Mouse (Mus musculus) spleen, embryonic (tissue): ENCODE measurements around the gene R3hdm2.

ENCODE experiments used
- CTCF ChIA-PET: fragments of 350-600 bp; sonication (Branson Sonifier 250); formaldehyde crosslinking; loops from one replicate; lab custom pipeline; 2022; lab: Charles Lee

R3hdm2 gene

DNA sequence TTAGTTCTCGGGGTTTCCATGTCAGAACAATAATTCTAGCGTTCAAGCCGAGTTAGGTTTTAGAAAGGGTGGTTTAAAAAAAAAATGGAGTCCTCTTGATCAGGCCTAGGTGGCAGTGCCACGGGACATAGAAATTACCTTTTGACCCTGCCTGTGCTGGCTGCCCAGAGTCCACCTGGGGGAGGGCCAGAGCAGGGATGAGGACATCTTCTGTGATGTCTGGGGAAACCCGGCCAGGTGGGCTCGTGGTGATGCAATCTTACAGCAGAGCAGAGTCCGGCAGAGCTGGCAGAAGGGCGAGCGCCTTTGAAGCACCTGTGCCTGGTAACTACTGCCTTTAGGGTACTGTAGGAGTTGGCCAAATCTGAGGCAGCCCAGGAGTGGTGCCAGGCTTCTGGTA, 27.9 kb upstream of the R3hdm2 start:
- CTCF ChIA-PET: interaction anchor here (1.2 kb wide), 1 partner anchor 72 kb away, joined by 3 read pairs; no protein-coding TSS in a partner anchor

- CTCF ChIA-PET: interaction anchor here (0.7 kb wide), 1 partner anchor 44 kb away, joined by 3 read pairs; no protein-coding TSS in a partner anchor
Measured at GRCm38 (mm10) chr10:127352766-127353165, 27.4 kb upstream of the R3hdm2 start.

DNA sequence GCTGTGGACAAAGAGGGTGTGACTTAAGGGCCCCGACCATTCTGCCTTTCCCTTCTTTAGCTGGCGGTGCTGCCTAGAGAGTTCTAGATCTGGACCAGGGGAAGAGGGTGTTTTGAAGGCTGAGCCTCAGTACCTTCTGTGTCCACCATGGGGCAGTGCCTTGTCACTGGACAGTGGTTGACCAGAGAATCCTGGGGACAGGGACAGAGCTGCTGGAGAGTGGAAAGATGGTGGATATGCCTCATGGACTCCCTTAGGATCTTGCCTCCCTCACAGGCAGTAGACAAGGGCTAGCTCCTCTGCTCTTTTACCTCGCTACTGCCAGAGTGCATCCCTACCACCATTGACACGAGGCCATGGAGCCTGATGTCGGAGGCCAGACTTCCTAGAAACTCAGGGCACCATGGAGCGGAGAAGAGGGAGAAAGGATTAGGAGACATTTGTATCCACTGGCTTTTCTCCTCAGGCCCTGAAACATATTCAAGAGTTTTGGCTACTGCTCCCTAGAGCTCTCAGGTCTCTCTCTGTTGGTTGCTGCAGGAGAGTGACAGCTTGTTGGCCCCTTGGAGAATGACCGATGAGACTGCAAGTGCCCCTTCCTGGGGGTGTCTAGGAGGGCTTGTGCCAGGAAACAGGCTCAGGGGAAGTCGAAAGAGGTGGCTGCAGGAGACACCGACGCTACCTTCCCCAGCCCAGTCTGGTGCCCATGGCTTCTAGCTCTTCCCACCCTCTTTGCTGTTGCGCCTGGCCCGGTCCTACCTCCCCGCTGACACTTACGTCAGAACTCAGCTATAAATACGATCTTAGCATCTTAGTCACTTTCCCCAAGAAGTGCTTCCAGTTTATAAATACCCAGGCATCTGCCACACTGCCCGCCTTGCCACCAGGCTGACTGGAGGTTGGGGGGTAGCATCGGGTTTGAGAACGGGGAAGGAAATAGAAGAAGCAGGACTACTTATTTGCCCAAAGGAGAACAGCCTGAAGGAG, 25.9 kb upstream of the R3hdm2 start, which contains the start of gene Inhbe:
Inhbe (minus strand) TSS at position 503 of the 987 bp plus-strand sequence.
- CTCF ChIA-PET: no interaction called here

DNA sequence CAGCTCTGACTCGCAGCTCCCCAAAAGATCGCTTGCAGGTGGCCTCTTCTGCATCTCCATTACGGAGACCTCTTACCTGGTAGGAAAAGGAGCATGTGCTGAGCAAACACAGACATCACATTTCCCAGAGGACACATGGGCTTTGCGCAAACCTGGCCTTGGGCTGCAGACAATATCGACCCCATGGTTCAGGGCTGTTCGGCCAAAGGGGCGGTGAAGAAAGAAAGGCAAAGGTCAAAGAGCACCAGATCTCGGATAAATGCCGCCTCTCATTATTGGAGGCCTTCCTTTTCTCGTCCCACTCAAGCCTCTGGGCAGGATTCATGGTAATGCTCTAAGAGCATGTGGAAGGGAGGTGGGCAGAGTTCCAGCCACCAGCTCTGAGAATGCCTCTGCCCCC, 24.8 kb upstream of the R3hdm2 start:
- CTCF ChIA-PET: no interaction called here

DNA sequence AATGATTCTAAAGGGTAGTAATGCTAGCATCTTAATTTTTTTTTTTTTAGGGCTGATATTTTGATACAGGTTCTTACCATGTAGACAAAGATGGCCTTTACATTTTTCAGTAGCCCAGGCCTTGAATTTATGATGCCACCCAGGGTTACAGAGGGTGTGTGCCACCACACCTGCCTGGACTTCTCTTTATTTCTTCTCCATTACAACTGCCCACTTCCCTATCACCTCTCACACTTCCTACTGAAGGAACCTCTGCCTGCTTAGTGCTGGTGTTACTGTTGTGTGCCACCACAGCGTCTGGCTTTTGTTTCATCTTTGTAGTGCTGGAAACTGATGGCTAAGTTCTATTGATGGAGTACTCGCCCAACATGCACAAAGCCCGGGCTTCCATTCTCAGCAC, 19.4 kb upstream of the R3hdm2 start:
- CTCF ChIA-PET: no interaction called here

DNA sequence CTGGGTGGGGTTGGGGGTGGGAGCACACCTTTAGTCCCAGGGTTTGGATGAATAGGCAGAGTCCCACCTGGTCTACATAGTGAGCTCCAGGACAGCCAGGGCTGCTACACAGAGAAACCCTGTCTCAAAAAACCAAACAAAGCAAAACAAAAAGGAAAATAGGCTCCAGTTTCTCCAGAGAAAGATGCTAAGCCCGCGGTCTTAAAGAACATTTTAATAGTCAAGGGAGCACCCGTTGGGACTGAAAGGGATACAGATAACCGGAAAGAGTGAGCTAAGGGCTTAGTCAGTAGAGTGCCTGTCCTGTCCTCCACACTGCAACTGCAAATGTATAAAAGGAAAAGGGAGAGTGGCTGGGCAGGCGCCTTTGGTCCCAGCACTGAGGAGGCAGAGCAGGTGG, 13.0 kb upstream of the R3hdm2 start:
- CTCF ChIA-PET: no interaction called here

- CTCF ChIA-PET: no interaction called here
Measured at GRCm38 (mm10) chr10:127368273-127368672, 11.9 kb upstream of the R3hdm2 start.

- CTCF ChIA-PET: no interaction called here
Measured at GRCm38 (mm10) chr10:127369834-127370820, 10.0 kb upstream of the R3hdm2 start, which contains the start of gene Inhbc. Gene Inhbc (minus strand): TSS chr10:127370431.

- CTCF ChIA-PET: no interaction called here
Measured at GRCm38 (mm10) chr10:127371023-127371422, 9.1 kb upstream of the R3hdm2 start.

DNA sequence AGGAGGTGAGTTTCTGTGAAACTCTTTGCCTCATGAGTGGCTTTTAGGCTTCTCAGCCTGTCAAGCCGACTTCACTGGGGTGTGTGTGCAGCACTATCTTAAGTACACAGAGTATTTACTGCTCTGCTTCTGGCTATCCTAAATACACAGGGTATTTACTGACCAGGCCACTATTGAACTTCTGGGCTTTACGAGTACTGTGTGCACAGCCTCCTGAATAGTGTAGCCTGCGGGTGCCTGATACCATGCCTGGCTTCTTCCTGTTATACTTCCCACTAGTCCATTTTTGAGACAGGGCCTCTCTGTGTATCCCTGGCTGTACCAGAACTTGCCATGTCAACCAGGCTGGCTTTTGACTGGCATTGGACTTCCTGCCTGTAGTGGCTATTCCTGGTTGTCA, 2.4 kb upstream of the R3hdm2 start:
- CTCF ChIA-PET: no interaction called here

DNA sequence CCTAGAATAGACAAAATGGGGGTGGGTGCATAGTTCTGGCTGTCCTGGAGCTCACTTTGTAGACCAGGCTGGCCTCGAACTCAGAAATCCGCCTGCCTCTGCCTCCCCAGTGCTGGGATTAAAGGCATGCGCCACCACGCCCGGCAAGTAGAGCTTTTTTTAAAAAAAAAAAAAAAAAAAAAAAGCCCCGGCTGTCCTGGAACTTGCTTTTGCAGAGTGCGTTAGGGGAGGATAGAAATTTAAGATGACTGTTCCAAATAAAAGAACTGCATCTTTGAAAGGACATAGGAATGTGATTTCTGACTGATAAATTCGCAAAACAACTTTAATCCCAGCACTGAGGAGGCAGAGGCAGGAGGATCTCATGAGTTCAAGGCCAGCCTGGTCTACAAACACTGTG, 473 bp upstream of the R3hdm2 start:
- CTCF ChIA-PET: interaction anchor here (0.6 to 0.7 kb wide), 2 partner anchors 137 to 277 kb away, joined by 5 to 8 read pairs; no protein-coding TSS in a partner anchor

GRCm38 (mm10) chr10:127380767-127381742, 928 bp downstream of the R3hdm2 start:
- CTCF ChIA-PET: interaction anchor here (0.6 kb wide), 2 partner anchors 12 to 46 kb away, joined by 3 to 13 read pairs; no protein-coding TSS in a partner anchor

- CTCF ChIA-PET: interaction anchor here (0.6 kb wide), 2 partner anchors 12 to 47 kb away, joined by 3 to 13 read pairs; no protein-coding TSS in a partner anchor
Measured at GRCm38 (mm10) chr10:127381743-127382134, 1.6 kb downstream of the R3hdm2 start.

GRCm38 (mm10) chr10:127391774-127392173, 11.6 kb downstream of the R3hdm2 start:
- CTCF ChIA-PET: interaction anchor here (1.2 kb wide), 1 partner anchor 29 kb away, joined by 3 read pairs; no protein-coding TSS in a partner anchor

DNA sequence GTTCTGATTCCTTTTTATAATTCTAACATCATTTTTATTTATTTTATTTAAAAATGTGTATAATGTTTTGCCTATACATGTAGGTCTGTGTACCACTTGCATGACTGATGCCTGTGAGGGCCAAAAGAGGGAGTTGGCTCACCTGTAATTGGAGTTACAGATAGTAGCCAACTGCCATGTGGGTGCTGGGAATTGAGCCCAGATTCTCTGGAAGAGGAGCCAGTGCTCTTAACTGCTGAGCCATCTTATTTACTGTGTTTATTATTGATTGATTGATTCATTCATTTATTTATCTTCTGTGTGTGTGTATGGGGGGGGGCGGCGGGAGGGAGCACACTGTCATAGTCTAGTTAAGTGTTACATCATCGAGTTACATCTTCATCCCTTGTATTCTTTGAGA, 24.6 kb downstream of the R3hdm2 start:
- CTCF ChIA-PET: no interaction called here

DNA sequence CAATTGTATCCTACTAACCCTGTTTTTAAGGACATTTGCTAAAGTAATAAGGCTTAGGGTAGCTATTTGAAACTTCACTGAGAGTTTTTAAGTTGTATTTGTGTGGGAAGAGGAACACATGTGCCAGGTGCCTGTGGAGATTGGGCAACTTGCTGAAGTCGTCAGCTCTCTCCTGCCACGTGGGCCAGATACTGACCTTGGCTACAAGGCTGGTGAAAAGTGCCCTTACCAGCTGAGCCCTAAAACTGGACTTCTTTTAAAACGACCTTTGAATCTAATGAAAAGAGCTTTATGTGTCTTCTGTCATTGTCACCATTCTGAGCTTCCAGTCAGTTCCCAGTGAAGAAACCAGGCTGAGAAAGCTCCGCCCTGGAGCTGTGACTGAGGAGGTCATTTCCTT, 27.3 kb downstream of the R3hdm2 start:
- CTCF ChIA-PET: interaction anchor here (0.6 to 0.8 kb wide), 2 partner anchors 79 to 214 kb away, joined by 3 to 6 read pairs; no protein-coding TSS in a partner anchor

DNA sequence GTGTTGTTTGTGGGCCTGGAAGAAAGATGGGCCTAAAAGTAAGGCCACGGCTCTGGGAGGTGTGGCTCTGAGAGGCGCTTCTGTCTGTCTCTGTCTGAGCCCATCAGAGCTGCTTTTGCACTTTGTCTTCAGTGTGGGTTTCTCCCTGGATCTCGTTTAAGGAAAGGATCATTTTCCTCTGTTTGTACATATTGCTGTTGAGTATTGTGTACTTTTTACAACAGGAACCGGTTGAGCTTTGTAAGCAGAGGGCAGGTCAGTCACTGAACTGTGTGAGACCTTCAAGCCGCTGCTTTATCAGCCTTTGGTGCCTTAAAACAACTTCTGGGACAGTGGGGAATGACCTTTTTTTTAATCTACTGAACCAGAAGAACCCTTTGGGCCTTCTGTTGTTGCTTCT, 32.0 kb downstream of the R3hdm2 start:
- CTCF ChIA-PET: no interaction called here

DNA sequence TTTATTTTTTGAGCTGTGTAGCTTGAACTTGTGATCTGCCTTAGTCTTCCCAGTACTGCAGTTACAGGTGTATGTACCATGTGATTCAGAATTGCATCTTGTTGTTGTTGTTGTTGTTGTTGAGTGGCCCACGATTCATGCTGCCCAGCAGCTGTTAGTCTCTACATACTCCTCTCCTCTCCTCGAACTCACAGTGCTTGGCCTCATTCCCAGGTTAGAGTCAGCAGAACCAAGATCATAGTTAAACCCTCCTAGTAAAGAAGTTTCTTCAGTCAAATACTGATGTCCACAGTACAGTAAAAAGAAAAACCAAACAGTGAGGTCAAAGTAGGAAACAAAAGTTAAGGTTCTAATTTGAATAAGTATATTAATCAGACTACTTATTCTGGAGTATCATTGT, 32.6 kb downstream of the R3hdm2 start:
- CTCF ChIA-PET: no interaction called here

GRCm38 (mm10) chr10:127413585-127413984, 33.5 kb downstream of the R3hdm2 start:
- CTCF ChIA-PET: interaction anchor here (0.5 kb wide), 1 partner anchor 618 kb away, joined by 4 read pairs; no protein-coding TSS in a partner anchor

DNA sequence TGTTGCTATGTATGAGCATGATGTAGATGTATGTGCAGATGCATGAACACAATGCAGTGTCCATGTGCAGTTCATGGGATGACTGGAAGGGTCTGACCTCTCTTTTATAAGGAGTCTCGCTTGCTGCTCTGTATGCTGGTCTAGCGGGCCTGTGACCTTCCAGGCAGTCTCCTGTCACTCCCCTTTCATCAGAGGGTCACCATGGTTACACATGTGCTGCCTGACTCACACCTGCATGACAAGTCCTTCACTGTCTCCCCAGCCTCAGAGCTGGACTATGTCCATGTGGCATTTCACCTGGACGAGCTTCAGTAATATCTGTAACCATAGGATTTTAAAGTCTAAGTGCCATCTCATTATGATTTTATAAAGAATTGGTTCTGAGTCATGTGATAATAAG, 34.0 kb downstream of the R3hdm2 start:
- CTCF ChIA-PET: no interaction called here
